Mouse (Mus musculus) erythroblast, embryonic 14.5 days (primary cell): Measurements from ENCODE around the gene Zfp763.

Experiments
- GATA1 ChIP-seq: IDR thresholded peaks from 2 replicates; pipeline ENCODE4 v1.6.1; 2012; ENCODE audit warnings: low read length, inconsistent platforms, mixed read lengths
- TAL1 ChIP-seq: IDR thresholded peaks from 3 replicates; pipeline ENCODE4 v1.6.1; 2012; ENCODE audit warnings: low read length, inconsistent platforms, mixed read lengths

DNA sequence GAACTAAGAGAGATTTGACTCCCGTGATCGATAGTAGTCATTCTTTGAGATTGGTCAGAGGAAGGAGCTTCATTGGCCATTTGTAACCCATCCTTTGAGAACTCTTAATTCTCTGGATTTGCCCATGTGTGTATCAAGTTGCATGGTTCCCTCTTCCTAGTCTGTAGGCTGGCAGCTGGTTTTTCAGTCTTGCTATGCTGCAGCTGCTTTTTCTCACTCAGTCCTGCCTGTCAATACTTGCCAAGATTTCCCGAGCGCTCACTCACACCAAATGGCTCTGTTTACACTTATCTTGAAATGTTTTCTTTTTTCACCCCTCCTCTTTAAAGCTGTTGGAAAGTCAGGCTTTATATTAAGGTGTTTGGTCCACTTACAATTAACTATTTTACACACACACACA lies 51.8 kb downstream of the Zfp763 start:
- TF ChIP-seq GATA1 (no peak), TAL1 (no peak)
